Mouse (Mus musculus): ENCODE data around the gene Hecw2.

DNA sequence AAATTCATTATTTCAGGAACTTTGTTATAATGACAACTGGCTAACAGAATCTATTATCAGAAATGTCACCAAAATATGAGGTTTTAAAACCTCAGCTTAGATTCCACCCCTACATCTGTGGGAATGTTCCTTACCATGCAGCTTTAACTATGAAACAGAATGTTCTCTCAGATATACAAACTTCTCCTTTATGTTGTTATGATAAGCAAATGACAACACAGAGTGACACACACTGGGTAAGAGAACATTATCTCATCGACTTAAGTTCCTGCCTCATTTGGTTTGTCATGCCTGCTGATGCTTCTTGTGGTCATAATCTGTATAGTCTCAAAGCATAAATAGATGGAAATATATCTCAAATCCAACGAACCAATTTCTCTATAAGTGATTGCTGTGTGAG, 312.5 kb downstream of the Hecw2 start:
- TF ChIP-seq CTCF (conservative IDR thresholded peaks at IDR 0.05; ENCODE audit: low read length), result no peak
- no peak for TF ChIP-seq NANOG (IDR thresholded peaks at IDR 0.05; ENCODE audit: borderline replicate concordance, low read length)
- no peak for TF ChIP-seq POU5F1 (IDR thresholded peaks at IDR 0.05; ENCODE audit: borderline replicate concordance, low read length)
